Mouse (Mus musculus): Measurements from ENCODE around the gene Kifc3. TPM values are rescaled to one million over a fixed set of nuclear protein-coding genes. Genes with fewer than 3 reads are reported as not detected.

Gene Kifc3
- total and polyA plus RNA-seq, 3 experiments = 0.78 to 1.8 (median 1.7) TPM

GRCm38 (mm10) chr8:95175808-95176207 is 26.8 kb downstream of the Kifc3 start:
- no peak overlapping the region for H3K27ac ChIP-seq (ENCODE audit: insufficient read depth, low read depth)
- H3K36me3 ChIP-seq (replicated peaks in 1 of 2; ENCODE audit: control insufficient read depth in 1 of 2, insufficient read depth in 1 of 2, low read length in 1 of 2) = no peaks in the 10 kb centered on the region
- no peak for DNase-seq (ENCODE audit: extremely low read depth)
- no peaks in the 10 kb centered on the region for H3K79me2 ChIP-seq (replicated peaks; ENCODE audit: control insufficient read depth, extremely low read depth, insufficient read depth, poor library complexity, severe bottlenecking)
- in situ Hi-C loops (cut with MboI; ENCODE audit: low pct_ligation_motif_present, low pct_unique_long_range_greater_than_20kb, low sequenced_read_pairs) = no loop called here
- H3K4me1 ChIP-seq (ENCODE audit: control insufficient read depth in 1 of 2, insufficient read depth in 2 of 2) = no peaks in the 10 kb centered on the region
- no peak for TF ChIP-seq NRF1 (IDR thresholded peaks at IDR 0.05; ENCODE audit: low read depth, low read length)
- TF ChIP-seq ETS1 (conservative IDR thresholded peaks at IDR 0.05; ENCODE audit: low read depth, low read length) = no peak
- TF ChIP-seq MEF2A (IDR thresholded peaks at IDR 0.05; ENCODE audit: borderline replicate concordance, low read depth, low read length) = no peak
- TF ChIP-seq CHD1 (IDR thresholded peaks at IDR 0.05; ENCODE audit: low read depth, low read length) = no peak
- no peak for TF ChIP-seq JUND (conservative IDR thresholded peaks at IDR 0.05; ENCODE audit: low read depth, low read length)
- no peak for TF ChIP-seq CHD2 (IDR thresholded peaks at IDR 0.05; ENCODE audit: low read length)
- no peak for TF ChIP-seq ZNF384 (IDR thresholded peaks at IDR 0.05; ENCODE audit: low read depth, low read length)
- no peak for TF ChIP-seq MYC (IDR thresholded peaks at IDR 0.05; ENCODE audit: low read depth, low read length)
- no peak for TF ChIP-seq USF2 (conservative IDR thresholded peaks at IDR 0.05; ENCODE audit: low read depth, low read length)
- no peak for TF ChIP-seq RAD21 (IDR thresholded peaks at IDR 0.05; ENCODE audit: low read depth, low read length)
- no peak for TF ChIP-seq MAFK (IDR thresholded peaks at IDR 0.05; ENCODE audit: insufficient replicate concordance, low read length)
- no peak for TF ChIP-seq RCOR1 (conservative IDR thresholded peaks at IDR 0.05; ENCODE audit: low read depth, low read length)
- no peak for TF ChIP-seq SIN3A (IDR thresholded peaks at IDR 0.05; ENCODE audit: low read length)
- no peak for TF ChIP-seq TBP (conservative IDR thresholded peaks at IDR 0.05; ENCODE audit: low read depth, low read length)
- no peak for TF ChIP-seq IRF4 (IDR thresholded peaks at IDR 0.05; ENCODE audit: low read depth, low read length)
- dilution Hi-C loops (cut with MboI; ENCODE audit: extremely low pct_ligation_motif_present, extremely low pct_unique_long_range_greater_than_20kb, low sequenced_read_pairs) = no loop called here
- no peak overlapping the region for H3K4me3 ChIP-seq (replicated peaks in 1 of 3; ENCODE audit: low read depth in 2 of 3, low read length in 2 of 3, poor library complexity in 1 of 3)
- no peak overlapping the region for H3K4me2 ChIP-seq (ENCODE audit: insufficient read depth, low read depth, poor library complexity, severe bottlenecking)
- H3K9me3 ChIP-seq (replicated peaks; ENCODE audit: low read length) = no peaks in the 10 kb centered on the region
- H3K27me3 ChIP-seq (replicated peaks) = no peaks in the 10 kb centered on the region
- no peak overlapping the region for H3K9ac ChIP-seq (ENCODE audit: insufficient read depth, low read depth)

GRCm38 (mm10) chr8:95175306-95175705 is 27.3 kb downstream of the Kifc3 start:
- dilution Hi-C loops (cut with MboI; ENCODE audit: extremely low pct_ligation_motif_present, extremely low pct_unique_long_range_greater_than_20kb, low sequenced_read_pairs) (no loop called here), in situ Hi-C loops (cut with MboI; ENCODE audit: low pct_ligation_motif_present, low pct_unique_long_range_greater_than_20kb, low sequenced_read_pairs) (no loop called here)
- Histone ChIP-seq H3K27ac (ENCODE audit: insufficient read depth, low read depth) (no peak overlapping the region), H3K27me3 (replicated peaks) (no peaks in the 10 kb centered on the region), H3K4me3 (replicated peaks in 1 of 3; ENCODE audit: low read depth in 2 of 3, low read length in 2 of 3, poor library complexity in 1 of 3) (no peak overlapping the region), H3K9me3 (replicated peaks; ENCODE audit: low read length) (no peaks in the 10 kb centered on the region), H3K36me3 (replicated peaks in 1 of 2; ENCODE audit: control insufficient read depth in 1 of 2, insufficient read depth in 1 of 2, low read length in 1 of 2) (no peaks in the 10 kb centered on the region), H3K4me1 (ENCODE audit: control insufficient read depth in 1 of 2, insufficient read depth in 2 of 2) (no peaks in the 10 kb centered on the region), H3K9ac (ENCODE audit: insufficient read depth, low read depth) (no peak overlapping the region), H3K79me2 (replicated peaks; ENCODE audit: control insufficient read depth, extremely low read depth, insufficient read depth, poor library complexity, severe bottlenecking) (no peaks in the 10 kb centered on the region), H3K4me2 (ENCODE audit: insufficient read depth, low read depth, poor library complexity, severe bottlenecking) (no peak overlapping the region)
- no peak for TF ChIP-seq RCOR1 (conservative IDR thresholded peaks at IDR 0.05; ENCODE audit: low read depth, low read length)
- TF ChIP-seq IRF4 (IDR thresholded peaks at IDR 0.05; ENCODE audit: low read depth, low read length) = no peak
- no peak for DNase-seq (ENCODE audit: extremely low read depth)

All from CH12.LX (cell line).